Mouse (Mus musculus): ENCODE data around the gene Cuedc1. TPM values are rescaled to one million over a fixed set of nuclear protein-coding genes. Genes with fewer than 3 reads are reported as not detected.

Cuedc1 gene
- polyA plus RNA-seq, 1 experiment from 2014 or later: 23.8 TPM

GRCm38 (mm10) chr11:88110031-88110594, 12.3 kb downstream of the Cuedc1 start:
- Histone ChIP-seq H3K4me3 (replicated peaks) (no peak overlapping the region), H3K4me2 (no peak overlapping the region), H3K4me1 (peaks cover 28% of the 10 kb centered on the region), H3K36me3 (no peaks in the 10 kb centered on the region), H3K9me3 (no peaks in the 10 kb centered on the region), H3K27me3 (replicated peaks) (no peaks in the 10 kb centered on the region), H3K9ac (no peak overlapping the region), H3K27ac (no peak overlapping the region)
- ATAC-seq (ENCODE audit: insufficient read depth, low FRiP score, low read depth): no peak
- 61% methylated on average over 9 of the region's 9 CpGs for WGBS

- Histone ChIP-seq H3K9me3 (no peaks in the 10 kb centered on the region), H3K27me3 (replicated peaks) (no peaks in the 10 kb centered on the region), H3K36me3 (no peaks in the 10 kb centered on the region), H3K9ac (no peak overlapping the region), H3K27ac (no peak overlapping the region), H3K4me3 (replicated peaks) (no peak overlapping the region), H3K4me2 (no peak overlapping the region), H3K4me1 (peaks cover 30% of the 10 kb centered on the region)
- 56% methylated on average over 13 of the region's 13 CpGs for WGBS
- no peak for ATAC-seq (ENCODE audit: insufficient read depth, low FRiP score, low read depth)
Observed at GRCm38 (mm10) chr11:88112078-88112477, 14.2 kb downstream of the Cuedc1 start.

GRCm38 (mm10) chr11:88112677-88113333, 14.9 kb downstream of the Cuedc1 start:
- Histone ChIP-seq H3K9ac (no peak overlapping the region), H3K27ac (no peak overlapping the region), H3K4me2 (no peak overlapping the region), H3K4me1 (peaks cover 38% of the 10 kb centered on the region), H3K9me3 (no peaks in the 10 kb centered on the region), H3K27me3 (replicated peaks) (no peaks in the 10 kb centered on the region), H3K36me3 (no peaks in the 10 kb centered on the region), H3K4me3 (replicated peaks) (no peak overlapping the region)
- 85% methylated on average over 7 of the region's 7 CpGs for WGBS
- ATAC-seq (ENCODE audit: insufficient read depth, low FRiP score, low read depth): no peak

- no peak for ATAC-seq (ENCODE audit: insufficient read depth, low FRiP score, low read depth)
Observed at GRCm38 (mm10) chr11:88113543-88114271, 15.8 kb downstream of the Cuedc1 start.

GRCm38 (mm10) chr11:88114871-88115301, 17.0 kb downstream of the Cuedc1 start:
- H3K4me1 ChIP-seq: peaks cover 58% of the 10 kb centered on the region
- WGBS: 26% methylated on average over 8 of the region's 8 CpGs

More at GRCm38 (mm10) chr11:88113543-88114271, 15.8 kb downstream of the Cuedc1 start:
- Histone ChIP-seq H3K27ac (peak overlapping the region; percentile 74), H3K9me3 (no peaks in the 10 kb centered on the region), H3K4me1 (peaks cover 47% of the 10 kb centered on the region), H3K9ac (no peak overlapping the region), H3K27me3 (replicated peaks) (no peaks in the 10 kb centered on the region), H3K36me3 (no peaks in the 10 kb centered on the region), H3K4me2 (no peak overlapping the region), H3K4me3 (replicated peaks) (no peak overlapping the region)
- WGBS: 39% methylated on average over 6 of the region's 6 CpGs

GRCm38 (mm10) chr11:88116568-88116967, 18.7 kb downstream of the Cuedc1 start:
- no peak overlapping the region for H3K4me2 ChIP-seq
- WGBS: 71% methylated on average over 6 of the region's 6 CpGs

More at GRCm38 (mm10) chr11:88114871-88115301, 17.0 kb downstream of the Cuedc1 start:
- Histone ChIP-seq H3K27ac (peak overlapping the region; percentile 55), H3K4me3 (replicated peaks) (no peak overlapping the region), H3K36me3 (no peaks in the 10 kb centered on the region), H3K27me3 (replicated peaks) (no peaks in the 10 kb centered on the region), H3K9me3 (no peaks in the 10 kb centered on the region), H3K9ac (no peak overlapping the region), H3K4me2 (0 out of 2 replicates have a peak overlapping the region, but pooled peaks have one; percentile 27)
- no peak for ATAC-seq (ENCODE audit: insufficient read depth, low FRiP score, low read depth)

GRCm38 (mm10) chr11:88117356-88118090, 19.7 kb downstream of the Cuedc1 start:
- no peak for ATAC-seq (ENCODE audit: insufficient read depth, low FRiP score, low read depth)
- H3K4me1 ChIP-seq: peaks cover 60% of the 10 kb centered on the region
- no peak overlapping the region for H3K4me2 ChIP-seq
- H3K9me3 ChIP-seq: no peaks in the 10 kb centered on the region
- WGBS: 34% methylated on average over 10 of the region's 10 CpGs
- H3K9ac ChIP-seq: no peak overlapping the region
- no peaks in the 10 kb centered on the region for H3K36me3 ChIP-seq
- no peaks in the 10 kb centered on the region for H3K27me3 ChIP-seq (replicated peaks)
- no peak overlapping the region for H3K4me3 ChIP-seq (replicated peaks)
- H3K27ac ChIP-seq: peak overlapping the region; percentile 91

More at GRCm38 (mm10) chr11:88116568-88116967, 18.7 kb downstream of the Cuedc1 start:
- no peak overlapping the region for H3K27ac ChIP-seq
- H3K27me3 ChIP-seq (replicated peaks): no peaks in the 10 kb centered on the region
- no peaks in the 10 kb centered on the region for H3K9me3 ChIP-seq
- no peaks in the 10 kb centered on the region for H3K36me3 ChIP-seq
- no peak overlapping the region for H3K4me3 ChIP-seq (replicated peaks)
- peaks cover 60% of the 10 kb centered on the region for H3K4me1 ChIP-seq
- no peak overlapping the region for H3K9ac ChIP-seq
- no peak for ATAC-seq (ENCODE audit: insufficient read depth, low FRiP score, low read depth)

- no peaks in the 10 kb centered on the region for H3K27me3 ChIP-seq (replicated peaks)
- H3K9me3 ChIP-seq: no peaks in the 10 kb centered on the region
- H3K9ac ChIP-seq: no peak overlapping the region
- peak overlapping the region; percentile 91 for H3K27ac ChIP-seq
- H3K4me1 ChIP-seq: peaks cover 60% of the 10 kb centered on the region
- 38% methylated on average over 6 of the region's 6 CpGs for WGBS
- no peak overlapping the region for H3K4me2 ChIP-seq
- no peak for ATAC-seq (ENCODE audit: insufficient read depth, low FRiP score, low read depth)
- no peak overlapping the region for H3K4me3 ChIP-seq (replicated peaks)
- H3K36me3 ChIP-seq: no peaks in the 10 kb centered on the region
Observed at GRCm38 (mm10) chr11:88118091-88118440, 20.2 kb downstream of the Cuedc1 start.

GRCm38 (mm10) chr11:88118817-88119642, 21.2 kb downstream of the Cuedc1 start:
- H3K27me3 ChIP-seq (replicated peaks): no peaks in the 10 kb centered on the region
- peak overlapping the region; percentile 11 for H3K4me2 ChIP-seq
- H3K36me3 ChIP-seq: no peaks in the 10 kb centered on the region
- H3K9me3 ChIP-seq: no peaks in the 10 kb centered on the region
- no peak overlapping the region for H3K9ac ChIP-seq
- peaks cover 54% of the 10 kb centered on the region for H3K4me1 ChIP-seq
- H3K27ac ChIP-seq: peak overlapping the region; percentile 91
- no peak overlapping the region for H3K4me3 ChIP-seq (replicated peaks)
- 12% methylated on average over 8 of the region's 8 CpGs for WGBS
- ATAC-seq (ENCODE audit: insufficient read depth, low FRiP score, low read depth): peak; percentile 82

- WGBS: 61% methylated on average over 5 of the region's 5 CpGs
- Histone ChIP-seq H3K4me2 (no peak overlapping the region), H3K36me3 (no peaks in the 10 kb centered on the region), H3K9me3 (no peaks in the 10 kb centered on the region), H3K27ac (0 out of 2 replicates have a peak overlapping the region, but pooled peaks have one; percentile 0), H3K4me3 (replicated peaks) (no peak overlapping the region), H3K4me1 (peaks cover 25% of the 10 kb centered on the region), H3K9ac (no peak overlapping the region), H3K27me3 (replicated peaks) (no peaks in the 10 kb centered on the region)
- no peak for ATAC-seq (ENCODE audit: insufficient read depth, low FRiP score, low read depth)
Observed at GRCm38 (mm10) chr11:88122545-88122944, 24.7 kb downstream of the Cuedc1 start.

- 63% methylated on average over 5 of the region's 5 CpGs for WGBS
- Histone ChIP-seq H3K36me3 (no peaks in the 10 kb centered on the region), H3K27me3 (replicated peaks) (no peaks in the 10 kb centered on the region), H3K27ac (peak overlapping the region; percentile 59; the same call in 1 of the 2 replicates), H3K4me3 (replicated peaks) (no peak overlapping the region), H3K4me1 (peaks cover 21% of the 10 kb centered on the region), H3K9ac (no peak overlapping the region), H3K4me2 (no peak overlapping the region), H3K9me3 (no peaks in the 10 kb centered on the region)
- ATAC-seq (ENCODE audit: insufficient read depth, low FRiP score, low read depth): no peak
Observed at GRCm38 (mm10) chr11:88123021-88123420, 25.2 kb downstream of the Cuedc1 start.

All from stomach, embryonic 15.5 days (tissue).